Mouse (Mus musculus) hindbrain, embryonic 10.5 days (tissue): ENCODE data around the gene Atg2a. TPM values are rescaled to one million over a fixed set of nuclear protein-coding genes. Genes with fewer than 3 reads are reported as not detected.

Experiments used
- DNase-seq: peaks from one replicate; pipeline ENCODE4 v3.0.0-alpha.2; 2017; ENCODE audit warnings: low spot score
- H3K27ac ChIP-seq: fragments of 300-500 bp; sonication (generic); 2 replicates; pipeline ENCODE4 v1.5.1; 2016; ENCODE audit warnings: mild to moderate bottlenecking, moderate library complexity
- H3K27me3 ChIP-seq: fragments of 300-500 bp; sonication (generic); 2 replicates; pipeline ENCODE4 v1.6.1; 2016; ENCODE audit warnings: mild to moderate bottlenecking; ENCODE audit not compliant: poor library complexity, insufficient read depth, severe bottlenecking
- H3K36me3 ChIP-seq: fragments of 300-500 bp; sonication (generic); 2 replicates; pipeline ENCODE4 v1.6.1; 2016; ENCODE audit warnings: mild to moderate bottlenecking, moderate library complexity
- H3K4me1 ChIP-seq: fragments of 300-500 bp; sonication (generic); replicated peaks from 2 replicates; pipeline ENCODE4 v1.6.1; 2016; ENCODE audit warnings: mild to moderate bottlenecking
- H3K4me3 ChIP-seq: fragments of 300-500 bp; sonication (generic); 2 replicates; pipeline ENCODE4 v1.5.1; 2016; ENCODE audit warnings: mild to moderate bottlenecking, moderate library complexity
- H3K9me3 ChIP-seq: fragments of 300-500 bp; sonication (generic); 2 replicates; pipeline ENCODE4 v1.6.1; 2016; ENCODE audit warnings: mild to moderate bottlenecking, moderate library complexity
- WGBS: fragments of 180-500 bp; shearing (Covaris S2); methylation state at CpG from one replicate; pipeline ENCODE4 v1.1.7; 2016; 5-methylcytosine and 5-hydroxymethylcytosine counted together
- polyA plus RNA-seq: library from polyadenylated mRNA; unstranded; fragments of >200 nt; fragmentation: Nextera tagmentation; extraction: Ambion mirVana; gene quantifications from 2 replicates; pipeline ENCODE4 v1.2.1, GENCODE M21; 2016

The Atg2a gene
- polyA plus RNA-seq, 1 experiment from 2014 or later = 14.9 TPM

GRCm38 (mm10) chr19:6235084-6236052 is 6.1 kb upstream of the Atg2a start, which contains the start of gene Ppp2r5b:
Gene Ppp2r5b, minus strand, starts transcription at chr19:6235872.
- DNase-seq = peak; percentile 91
- Histone ChIP-seq H3K36me3 (peaks cover 33% of the 10 kb centered on the region), H3K4me1 (peaks cover 30% of the 10 kb centered on the region), H3K27me3 (no peaks in the 10 kb centered on the region), H3K9me3 (no peaks in the 10 kb centered on the region), H3K4me3 (peak within 1 kb of the TSS; percentile 90), H3K27ac (peak within 1 kb of the TSS; percentile 96)
- 2% methylated on average over 48 of the region's 48 CpGs for WGBS

DNA sequence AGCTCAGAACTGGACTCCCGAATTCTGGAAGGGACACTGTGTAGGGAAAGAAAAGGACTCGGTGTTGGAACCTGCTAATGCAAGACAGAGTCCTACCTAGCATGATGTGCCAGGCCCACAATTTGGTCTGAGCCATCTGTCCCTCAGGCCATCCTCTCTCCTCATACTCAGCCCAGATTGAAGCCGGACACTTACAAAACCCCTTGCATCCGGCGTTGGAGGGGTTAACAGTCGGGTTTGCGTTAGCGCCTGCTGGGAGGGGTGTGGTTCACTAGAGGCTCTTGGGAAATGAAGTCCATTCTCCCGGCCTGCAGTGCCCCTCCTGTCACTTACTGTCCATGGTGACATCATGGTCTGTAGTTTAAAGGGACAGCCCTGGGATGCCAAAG is 5.4 kb upstream of the Atg2a start:
- DNase-seq = peak; percentile 93
- H3K4me3 ChIP-seq = peak overlapping the region; percentile 90
- 0% methylated on average over 9 of the region's 9 CpGs for whole genome bisulfite sequencing
- no peaks in the 10 kb centered on the region for H3K9me3 ChIP-seq
- no peaks in the 10 kb centered on the region for H3K27me3 ChIP-seq
- H3K36me3 ChIP-seq = peaks cover 26% of the 10 kb centered on the region
- peaks cover 30% of the 10 kb centered on the region for H3K4me1 ChIP-seq
- peak overlapping the region; percentile 96 for H3K27ac ChIP-seq

- no peak for DNase-seq
- no peaks in the 10 kb centered on the region for H3K9me3 ChIP-seq
- peaks cover 18% of the 10 kb centered on the region for H3K36me3 ChIP-seq
- WGBS = 72% methylated on average over 7 of the region's 7 CpGs
- peaks cover 33% of the 10 kb centered on the region for H3K4me1 ChIP-seq
- H3K27ac ChIP-seq = peak overlapping the region; percentile 96
- no peaks in the 10 kb centered on the region for H3K27me3 ChIP-seq
- peak overlapping the region; percentile 90; the same call in 1 of the 2 replicates for H3K4me3 ChIP-seq
Observed at GRCm38 (mm10) chr19:6236842-6237241, 4.6 kb upstream of the Atg2a start.

DNA sequence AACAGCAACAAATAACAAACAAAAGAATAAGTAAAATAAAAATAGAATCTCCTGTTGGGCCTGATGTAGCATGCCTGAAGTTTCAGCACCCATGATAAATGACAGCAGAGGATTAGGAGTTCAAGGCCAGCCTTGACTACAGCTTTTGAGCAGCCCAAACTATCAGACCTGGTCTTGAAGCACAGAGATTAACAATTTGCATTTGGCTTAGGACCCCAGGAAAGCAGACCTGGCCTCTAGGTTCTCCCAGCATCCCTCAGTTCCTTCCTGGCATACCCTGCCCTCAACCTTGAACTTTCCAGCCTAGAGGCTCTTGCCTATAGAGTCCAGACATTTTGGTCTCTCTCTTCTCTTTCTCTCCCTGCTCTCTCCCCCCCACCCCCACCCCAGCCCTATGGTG is 2.7 kb upstream of the Atg2a start:
- no peak overlapping the region for H3K4me3 ChIP-seq
- H3K36me3 ChIP-seq = peaks cover 2% of the 10 kb centered on the region; the same call in 1 of the 2 replicates
- no peak for DNase-seq
- H3K9me3 ChIP-seq = no peaks in the 10 kb centered on the region
- no peak overlapping the region for H3K27ac ChIP-seq
- peaks cover 51% of the 10 kb centered on the region for H3K4me1 ChIP-seq
- no peaks in the 10 kb centered on the region for H3K27me3 ChIP-seq

DNA sequence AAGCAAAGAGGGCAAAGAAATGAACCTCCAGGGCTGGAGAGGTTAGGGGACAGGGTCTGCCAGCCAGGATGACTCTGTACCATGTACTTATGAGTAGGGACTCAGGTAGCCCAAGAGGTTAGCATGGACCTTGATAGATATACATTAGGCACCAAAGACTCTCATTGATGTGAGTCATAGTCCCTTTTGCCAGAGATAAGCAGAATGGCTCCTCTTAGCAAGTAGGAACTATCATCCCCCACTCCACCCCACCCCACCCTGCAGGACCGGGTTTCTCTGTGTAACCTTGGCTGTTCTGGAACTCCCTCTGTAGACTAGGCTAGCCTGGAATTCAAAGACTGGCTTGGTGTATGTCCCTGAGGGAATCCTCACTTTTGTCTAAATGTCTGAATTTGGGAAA is 1.3 kb upstream of the Atg2a start:
- Histone ChIP-seq H3K4me1 (peaks cover 37% of the 10 kb centered on the region), H3K4me3 (no peak overlapping the region), H3K27ac (no peak overlapping the region), H3K36me3 (peaks cover 13% of the 10 kb centered on the region), H3K9me3 (no peaks in the 10 kb centered on the region), H3K27me3 (no peaks in the 10 kb centered on the region)
- no peak for DNase-seq
- WGBS = 61% methylated on average over 1 of the region's 1 CpGs

DNA sequence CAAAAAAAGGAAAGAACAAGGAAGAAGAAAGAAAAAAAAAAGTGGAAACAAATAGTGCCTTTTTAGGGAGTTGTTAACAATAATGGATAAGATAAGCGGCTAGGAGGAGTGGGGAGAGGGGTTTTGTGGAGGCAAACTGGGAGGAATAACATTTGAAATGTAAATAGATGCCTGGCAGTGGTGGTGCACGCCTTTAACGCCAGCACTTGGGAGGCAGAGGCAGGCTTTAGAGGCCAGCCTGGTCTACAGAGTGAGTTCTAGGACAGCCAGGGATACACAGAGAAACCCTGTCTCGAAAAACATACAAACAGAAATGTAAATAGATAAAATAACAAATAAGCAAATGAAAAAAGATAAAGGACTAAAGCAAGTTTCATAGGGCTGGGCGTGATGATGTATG is 743 bp upstream of the Atg2a start:
- peak overlapping the region; percentile 91 for H3K4me3 ChIP-seq
- no peaks in the 10 kb centered on the region for H3K27me3 ChIP-seq
- H3K27ac ChIP-seq = peak overlapping the region; percentile 67
- WGBS = 38% methylated on average over 5 of the region's 5 CpGs
- no peaks in the 10 kb centered on the region for H3K9me3 ChIP-seq
- H3K4me1 ChIP-seq = peaks cover 31% of the 10 kb centered on the region
- DNase-seq = no peak
- peaks cover 19% of the 10 kb centered on the region for H3K36me3 ChIP-seq

DNA sequence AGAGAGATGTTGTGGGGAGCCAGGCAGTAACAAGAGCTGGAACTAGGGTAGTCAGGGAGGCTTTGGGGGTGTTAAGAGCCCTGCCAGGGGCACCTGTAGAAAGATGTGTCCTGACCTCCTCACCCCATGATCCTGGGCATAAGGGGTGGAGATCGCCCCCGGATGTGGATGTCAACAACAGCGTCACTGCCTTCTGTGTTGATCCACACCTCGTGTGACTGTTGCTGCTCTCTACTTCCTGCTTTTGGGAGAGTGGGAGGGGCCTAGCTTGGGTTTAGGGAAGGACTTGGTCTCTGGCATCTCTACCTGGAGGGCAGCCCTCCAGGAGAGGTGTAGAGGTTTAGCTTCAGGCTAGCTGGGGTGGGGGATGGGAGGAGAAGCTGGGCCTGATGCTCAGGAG is 813 bp downstream of the Atg2a start:
- Histone ChIP-seq H3K36me3 (peaks cover 34% of the 10 kb centered on the region), H3K27ac (peak overlapping the region; percentile 89), H3K27me3 (no peaks in the 10 kb centered on the region), H3K4me3 (peak overlapping the region; percentile 91), H3K9me3 (no peaks in the 10 kb centered on the region), H3K4me1 (peaks cover 22% of the 10 kb centered on the region)
- DNase-seq = peak; percentile 23
- 1% methylated on average over 4 of the region's 4 CpGs for WGBS

GRCm38 (mm10) chr19:6243226-6243625 is 1.8 kb downstream of the Atg2a start:
- H3K9me3 ChIP-seq = no peaks in the 10 kb centered on the region
- H3K27ac ChIP-seq = no peak overlapping the region
- WGBS = 83% methylated on average over 5 of the region's 5 CpGs
- no peak overlapping the region for H3K4me3 ChIP-seq
- peaks cover 44% of the 10 kb centered on the region for H3K36me3 ChIP-seq
- peaks cover 22% of the 10 kb centered on the region for H3K4me1 ChIP-seq
- no peaks in the 10 kb centered on the region for H3K27me3 ChIP-seq
- DNase-seq = no peak

- Histone ChIP-seq H3K9me3 (no peaks in the 10 kb centered on the region), H3K36me3 (peaks cover 67% of the 10 kb centered on the region), H3K27me3 (no peaks in the 10 kb centered on the region), H3K4me3 (no peak overlapping the region), H3K27ac (no peak overlapping the region), H3K4me1 (peaks cover 22% of the 10 kb centered on the region)
- DNase-seq = no peak
- WGBS = 94% methylated on average over 1 of the region's 1 CpGs
Observed at GRCm38 (mm10) chr19:6245806-6246205, 4.3 kb downstream of the Atg2a start.

GRCm38 (mm10) chr19:6247526-6248300 is 6.2 kb downstream of the Atg2a start:
- WGBS = 94% methylated on average over 29 of the region's 29 CpGs
- Histone ChIP-seq H3K4me1 (peaks cover 10% of the 10 kb centered on the region), H3K36me3 (peaks cover 86% of the 10 kb centered on the region), H3K27ac (no peak overlapping the region), H3K27me3 (no peaks in the 10 kb centered on the region), H3K9me3 (no peaks in the 10 kb centered on the region), H3K4me3 (no peak overlapping the region)
- DNase-seq = no peak

DNA sequence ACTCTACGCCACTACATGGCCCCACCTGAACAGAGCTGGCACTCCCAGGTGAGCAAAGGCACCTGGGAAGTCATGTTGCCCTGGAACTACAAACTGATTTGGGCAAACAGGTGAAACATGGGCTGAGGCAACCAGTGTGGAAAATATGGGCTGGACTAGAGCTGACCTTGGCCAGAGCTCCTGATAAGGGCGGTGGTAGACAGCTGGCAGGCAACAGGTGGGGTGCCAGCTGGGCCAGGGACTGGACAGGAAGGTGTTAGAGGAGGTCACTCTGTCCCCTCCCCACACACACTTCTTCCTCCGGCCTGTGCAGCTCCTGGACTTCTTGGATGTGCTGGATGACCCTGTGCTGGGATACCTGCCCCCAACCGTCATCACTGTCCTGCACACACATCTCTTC is 11.6 kb downstream of the Atg2a start:
- peaks cover 98% of the 10 kb centered on the region for H3K36me3 ChIP-seq
- H3K4me3 ChIP-seq = no peak overlapping the region
- H3K4me1 ChIP-seq = no peaks in the 10 kb centered on the region
- H3K27me3 ChIP-seq = no peaks in the 10 kb centered on the region
- 92% methylated on average over 4 of the region's 4 CpGs for WGBS
- DNase-seq = no peak
- H3K27ac ChIP-seq = no peak overlapping the region
- H3K9me3 ChIP-seq = no peaks in the 10 kb centered on the region

GRCm38 (mm10) chr19:6260428-6260827 is 19.0 kb downstream of the Atg2a start:
- Histone ChIP-seq H3K27me3 (no peaks in the 10 kb centered on the region), H3K36me3 (peaks cover 75% of the 10 kb centered on the region), H3K4me1 (no peaks in the 10 kb centered on the region), H3K27ac (peak overlapping the region; percentile 6; the same call in 1 of the 2 replicates), H3K4me3 (no peak overlapping the region), H3K9me3 (no peaks in the 10 kb centered on the region)
- WGBS = 68% methylated on average over 2 of the region's 2 CpGs
- peak; percentile 20 for DNase-seq

GRCm38 (mm10) chr19:6260946-6261345 is 19.5 kb downstream of the Atg2a start:
- H3K27ac ChIP-seq = no peak overlapping the region
- no peaks in the 10 kb centered on the region for H3K4me1 ChIP-seq
- no peaks in the 10 kb centered on the region for H3K27me3 ChIP-seq
- no peak overlapping the region for H3K4me3 ChIP-seq
- WGBS = 84% methylated on average over 4 of the region's 4 CpGs
- peaks cover 70% of the 10 kb centered on the region for H3K36me3 ChIP-seq
- H3K9me3 ChIP-seq = no peaks in the 10 kb centered on the region
- DNase-seq = no peak
